Mouse (Mus musculus) megakaryocyte-erythroid progenitor cell, adult 5-6 weeks (primary cell): ENCODE results near the gene Terb2. TPM values are rescaled to one million over a fixed set of nuclear protein-coding genes. Genes with fewer than 3 reads are reported as not detected.

Source experiments
- total RNA-seq, 2 experiments: library from RNA; stranded (forward) in 1 of 2; stranded (reverse) in 1 of 2; fragments of 200-1000, 215-1000 nt in 1 of 2; fragments of >200 nt in 1 of 2; fragmentation: Nextera tagmentation in 1 of 2; gene quantifications; 2 replicates each; pipeline ENCODE4 v1.2.3; 2014 to 2017

The Terb2 gene
- total RNA-seq, 2 experiments from 2014 or later: not detected

Other genes starting within 250 kb of the Terb2 start
- 34.2 and 37.9 TPM in 2 replicates for gene Ctdspl2, start 230.3 kb upstream of the Terb2 start, total RNA-seq (2014; fragmentation: Nextera tagmentation)
- gene Ctdspl2, start 230.3 kb upstream of the Terb2 start, total RNA-seq (2017): 62.2 and 78.4 TPM in 2 replicates
- not detected in 2 replicates for gene Mageb3, start 230.2 kb upstream of the Terb2 start, total RNA-seq (2014; fragmentation: Nextera tagmentation)
- gene Mageb3, start 230.2 kb upstream of the Terb2 start, total RNA-seq (2017): 0.52 and 0.72 TPM in 2 replicates
- gene Eif3j1, start 157.7 kb upstream of the Terb2 start, total RNA-seq (2014; fragmentation: Nextera tagmentation): 32.2 and 35.0 TPM in 2 replicates
- gene Eif3j1, start 157.7 kb upstream of the Terb2 start, total RNA-seq (2017): 42.7 and 46.7 TPM in 2 replicates
- gene Spg11, start 67.9 kb upstream of the Terb2 start, total RNA-seq (2014; fragmentation: Nextera tagmentation): 9.8 and 13.1 TPM in 2 replicates
- 9.8 and 11.7 TPM in 2 replicates for gene Spg11, start 67.9 kb upstream of the Terb2 start, total RNA-seq (2017)
- gene B2m, start 38.6 kb upstream of the Terb2 start, total RNA-seq (2014; fragmentation: Nextera tagmentation): 1,448 and 1,509 TPM in 2 replicates
- 1,672 and 1,891 TPM in 2 replicates for gene B2m, start 38.6 kb upstream of the Terb2 start, total RNA-seq (2017)
- gene Trim69, start 25.6 kb upstream of the Terb2 start, total RNA-seq (2014; fragmentation: Nextera tagmentation): not detected in 2 replicates
- 0.76 and 1.1 TPM in 2 replicates for gene Trim69, start 25.6 kb upstream of the Terb2 start, total RNA-seq (2017)
- not detected in 2 replicates for gene Patl2, start 83 bp upstream of the Terb2 start, total RNA-seq (2014; fragmentation: Nextera tagmentation)
- not detected in 2 replicates for gene Patl2, start 83 bp upstream of the Terb2 start, total RNA-seq (2017)
- 89.6 and 95.4 TPM in 2 replicates for gene Sord, start 48.5 kb downstream of the Terb2 start, total RNA-seq (2014; fragmentation: Nextera tagmentation)
- gene Sord, start 48.5 kb downstream of the Terb2 start, total RNA-seq (2017): 115 and 122 TPM in 2 replicates
- gene Duox2, start 112.2 kb downstream of the Terb2 start, total RNA-seq (2014; fragmentation: Nextera tagmentation): not detected in 2 replicates
- not detected in 2 replicates for gene Duox2, start 112.2 kb downstream of the Terb2 start, total RNA-seq (2017)
- gene Duoxa2, start 112.6 kb downstream of the Terb2 start, total RNA-seq (2014; fragmentation: Nextera tagmentation): not detected in 2 replicates
- gene Duoxa2, start 112.6 kb downstream of the Terb2 start, total RNA-seq (2017): not detected in 2 replicates
- gene Duoxa1, start 127.5 kb downstream of the Terb2 start, total RNA-seq (2014; fragmentation: Nextera tagmentation): not detected in 2 replicates
- gene Duoxa1, start 127.5 kb downstream of the Terb2 start, total RNA-seq (2017): not detected in 2 replicates
- gene Duox1, start 129.4 kb downstream of the Terb2 start, total RNA-seq (2014; fragmentation: Nextera tagmentation): not detected in 2 replicates
- not detected in 2 replicates for gene Duox1, start 129.4 kb downstream of the Terb2 start, total RNA-seq (2017)
- 5.2 and 8.7 TPM in 2 replicates for gene Shf, start 182.9 kb downstream of the Terb2 start, total RNA-seq (2014; fragmentation: Nextera tagmentation)
- 1.6 and 13.8 TPM in 2 replicates for gene Shf, start 182.9 kb downstream of the Terb2 start, total RNA-seq (2017)
- 3.5 and 11.6 TPM in 2 replicates for gene Slc28a2, start 240.2 kb downstream of the Terb2 start, total RNA-seq (2014; fragmentation: Nextera tagmentation)
- 3.2 and 4.5 TPM in 2 replicates for gene Slc28a2, start 240.2 kb downstream of the Terb2 start, total RNA-seq (2017)